Mouse (Mus musculus): ENCODE data around the gene Pip5k1a.

- TF ChIP-seq POLR2A (IDR thresholded peaks at IDR 0.05; ENCODE audit: low read depth, low read length) (no peak), CTCF (conservative IDR thresholded peaks at IDR 0.05; ENCODE audit: insufficient read depth, insufficient read length, low read depth, low read length) (no peak)
Measured at GRCm38 (mm10) chr3:95112760-95113159, 6.0 kb upstream of the Pip5k1a start.

Data from kidney, adult 2 months (tissue).